12 mouse cellular contexts compared by ENCODE assay signal in genomic region chr5:42986203-42986602, GRCm38 (mm10).
DNase-seq lines count a peak whose midpoint lies in the region; ATAC-seq lines count a peak whose summit lies in the region.
"Had no signal": no experiment of that assay in that cellular context is flagged by ENCODE, and none has a peak within 500 bp of the region (broad histone marks: within the 10 kb centered on the region; RNA-seq: fewer than 3 reads in every experiment).

No protein-coding gene starts in this region.

- ATAC-seq in megakaryocyte, adult 5-6 weeks (ENCODE audit: poor library complexity, severe bottlenecking) = peak; percentile 54
- ATAC-seq in forebrain, embryonic 15.5 days (replicated peaks) = no peak
- no peak for ATAC-seq in frontal cortex, adult (ENCODE audit: low TSS enrichment)
- ATAC-seq: midbrain, embryonic 15.5 days had no signal

- H3K9ac ChIP-seq in forebrain, embryonic 15.5 days (replicated peaks) = no peak overlapping the region
- H3K9ac ChIP-seq: midbrain, embryonic 15.5 days; neural tube, embryonic 15.5 days had no signal

- 80% methylated on average over 4 of the region's 4 CpGs for whole genome bisulfite sequencing in forebrain, embryonic 15.5 days

- H3K27me3 ChIP-seq in forebrain, embryonic 15.5 days = no peaks in the 10 kb centered on the region
- H3K27me3 ChIP-seq: midbrain, embryonic 15.5 days; neural tube, embryonic 15.5 days had no signal

- H3K4me1 ChIP-seq in forebrain, embryonic 15.5 days = no peaks in the 10 kb centered on the region
- H3K4me1 ChIP-seq: midbrain, embryonic 15.5 days; neural tube, embryonic 15.5 days had no signal

- no peak overlapping the region for H3K4me3 ChIP-seq in forebrain, embryonic 15.5 days
- H3K4me3 ChIP-seq: midbrain, embryonic 15.5 days; neural tube, embryonic 15.5 days had no signal

- intact Hi-C loops in left cerebral cortex, postnatal 4 days (cut with DNase I) = loop anchor here (10.0 kb wide), 1 partner anchor 59 kb away; no protein-coding TSS in a partner anchor
- intact Hi-C loops in left cerebral cortex, postnatal 25 days (cut with DNase I) = no loop called here

- H3K9me3 ChIP-seq in forebrain, embryonic 15.5 days = no peaks in the 10 kb centered on the region
- H3K9me3 ChIP-seq: midbrain, embryonic 15.5 days; neural tube, embryonic 15.5 days had no signal

- DNase-seq in adrenal gland, adult 2 months = peak; percentile 11
- DNase-seq in adrenal gland, postnatal 4 days (ENCODE audit: low spot score in 2 of 2) = no peak
- peak; percentile 7 for DNase-seq in left cerebral cortex, postnatal 4 days
- no peak for DNase-seq in left cerebral cortex, postnatal 25 days (ENCODE audit: low spot score in 2 of 2)
- peak; percentile 21 to 23 for DNase-seq in gastrocnemius, adult 8-10 months (ENCODE audit: low spot score in 2 of 2)
- DNase-seq: kidney, adult 11 months had no signal

- no peaks in the 10 kb centered on the region for H3K36me3 ChIP-seq in forebrain, embryonic 15.5 days
- H3K36me3 ChIP-seq: midbrain, embryonic 15.5 days; neural tube, embryonic 15.5 days had no signal

- H3K27ac ChIP-seq in forebrain, embryonic 15.5 days (replicated peaks) = no peak overlapping the region
- H3K27ac ChIP-seq: midbrain, embryonic 15.5 days; neural tube, embryonic 15.5 days had no signal

- H3K4me2 ChIP-seq in forebrain, embryonic 15.5 days (replicated peaks) = no peak overlapping the region
- H3K4me2 ChIP-seq: heart, embryonic 11.5 days; midbrain, embryonic 15.5 days; neural tube, embryonic 15.5 days had no signal

Comparison
In these comparisons a context has a peak if more than half of its experiments do, and no peak if none do; other contexts are left out.
1. DNase-seq: peak in adrenal gland, adult 2 months (single experiment), left cerebral cortex, postnatal 4 days (single experiment) and gastrocnemius, adult 8-10 months (2 of 2); none in adrenal gland, postnatal 4 days (0 of 2) and left cerebral cortex, postnatal 25 days (0 of 2).